Mouse (Mus musculus): ENCODE measurements around the gene 1110008P14Rik. TPM values are rescaled to one million over a fixed set of nuclear protein-coding genes. Genes with fewer than 3 reads are reported as not detected.

Gene 1110008P14Rik
- total RNA-seq (2017) = 2.1 and 6.5 TPM in 2 replicates

GRCm38 (mm10) chr2:32381775-32382223 is at the start of gene 1110008P14Rik:
TSS of gene 1110008P14Rik (minus strand) at chr2:32381938.
- ATAC-seq (replicated peaks; ENCODE audit: low read depth, poor library complexity, severe bottlenecking) = peak; percentile 94

DNA sequence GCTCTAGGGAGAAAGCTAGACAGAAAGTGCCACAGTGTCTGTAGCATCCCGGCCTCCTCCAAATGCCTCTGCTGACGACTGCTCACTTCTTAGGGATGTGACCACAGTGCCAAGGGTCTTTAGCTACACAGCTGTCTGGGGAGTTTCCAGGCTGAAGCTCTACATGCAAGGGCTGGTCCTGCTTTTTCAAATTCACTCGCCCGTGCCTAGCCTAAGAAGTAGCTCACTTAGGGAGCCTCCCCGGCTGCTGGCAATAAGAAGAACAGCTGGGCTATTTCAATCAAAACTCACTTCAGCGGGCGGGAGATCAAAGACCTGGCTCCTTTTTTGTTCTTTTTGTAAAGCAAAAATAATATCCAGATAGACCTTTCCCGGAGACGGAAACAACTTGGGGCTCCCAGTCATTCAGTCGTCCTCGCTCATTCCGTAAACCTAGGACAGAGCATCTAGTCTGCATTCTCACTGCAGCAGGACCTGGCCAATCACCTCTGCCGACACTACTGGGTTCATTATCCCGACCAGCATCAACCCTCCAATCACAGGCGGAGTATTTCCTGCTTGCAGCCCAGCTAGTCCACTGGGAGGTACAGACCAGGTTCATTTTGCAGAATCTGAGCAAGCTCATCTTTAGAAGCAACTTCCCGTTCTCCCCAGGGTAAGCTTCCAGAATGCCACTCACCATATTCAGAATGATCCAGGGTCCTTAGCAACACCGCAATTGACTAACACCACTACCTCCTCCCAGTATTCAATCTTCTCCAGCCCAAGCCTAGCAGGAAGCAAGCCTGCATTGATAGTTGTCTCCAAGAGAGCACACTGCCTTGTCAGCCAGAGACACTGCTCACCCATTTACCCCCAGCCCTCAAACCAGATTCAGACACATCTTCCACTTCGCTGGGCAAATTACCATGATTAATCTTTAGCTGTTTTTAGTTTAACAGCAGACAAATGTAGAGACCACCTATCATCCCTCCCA is 49.3 kb upstream of the 1110008P14Rik start:
- ATAC-seq (replicated peaks; ENCODE audit: low read depth, poor library complexity, severe bottlenecking) = no peak

GRCm38 (mm10) chr2:32429215-32429891 is 47.6 kb upstream of the 1110008P14Rik start:
- ATAC-seq (replicated peaks; ENCODE audit: low read depth, poor library complexity, severe bottlenecking) = no peak

DNA sequence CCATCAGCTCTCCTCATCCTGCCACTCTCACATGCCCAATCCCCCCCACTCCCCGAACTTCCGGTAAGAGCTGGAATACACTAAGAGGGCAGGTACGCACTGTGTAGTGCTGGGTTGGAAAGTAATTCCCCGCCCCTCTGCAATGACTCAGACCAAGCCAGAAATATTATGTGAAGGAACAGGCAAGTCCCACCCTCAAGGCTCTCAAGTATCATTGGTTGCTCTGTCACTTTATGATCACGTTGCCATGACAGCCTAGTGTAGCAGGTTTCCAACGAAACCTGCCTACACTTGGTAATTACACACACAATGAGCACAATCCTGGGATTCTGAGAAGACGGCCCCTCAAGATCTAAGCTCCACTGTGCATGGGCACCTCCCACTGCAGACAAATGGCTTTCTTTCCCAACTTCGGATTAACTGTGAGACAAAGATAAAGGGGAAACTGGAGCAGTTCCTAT is 46.6 kb upstream of the 1110008P14Rik start:
- ATAC-seq (replicated peaks; ENCODE audit: low read depth, poor library complexity, severe bottlenecking) = peak; percentile 48

DNA sequence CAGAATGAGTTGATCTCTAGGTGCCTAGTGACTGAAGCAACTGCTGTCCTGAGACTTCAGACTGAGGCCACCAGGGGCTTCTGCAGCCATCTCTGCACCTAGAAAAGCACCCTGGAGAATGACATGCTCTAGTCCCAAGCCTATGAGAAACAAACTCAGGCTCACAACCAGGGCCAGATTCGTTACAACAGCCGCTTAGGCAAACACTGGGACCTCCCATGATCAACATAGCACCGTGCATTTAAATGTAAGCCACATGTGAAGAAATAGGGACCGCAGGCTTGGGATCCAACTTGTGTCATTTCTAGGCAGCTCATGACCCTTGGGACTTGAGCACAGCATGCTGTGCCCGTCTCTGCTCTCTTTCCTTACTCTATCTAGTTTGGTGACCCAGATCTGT is 46.0 kb upstream of the 1110008P14Rik start:
- ATAC-seq (replicated peaks; ENCODE audit: low read depth, poor library complexity, severe bottlenecking) = no peak

- ATAC-seq (replicated peaks; ENCODE audit: low read depth, poor library complexity, severe bottlenecking) = no peak
Measured at GRCm38 (mm10) chr2:32426141-32426540, 44.4 kb upstream of the 1110008P14Rik start.

DNA sequence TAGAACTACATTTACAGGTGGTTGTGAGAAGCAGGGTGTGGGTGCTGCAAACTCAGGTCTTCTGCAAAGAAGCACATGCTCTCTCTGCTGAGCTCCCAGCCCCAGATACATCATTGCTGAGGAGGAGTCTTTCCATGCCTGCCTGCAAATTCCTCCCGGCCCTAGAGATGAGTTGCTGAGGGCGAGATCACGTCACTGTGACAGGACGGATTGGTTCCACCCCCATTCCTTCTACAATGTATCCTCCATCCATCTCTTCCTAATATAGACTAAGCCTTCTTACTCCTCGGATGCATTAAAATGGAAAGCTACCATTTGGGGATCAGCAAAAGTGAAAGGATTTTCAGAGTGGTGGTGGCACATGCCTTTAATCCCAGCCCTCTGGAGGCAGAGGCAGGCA is 43.8 kb upstream of the 1110008P14Rik start:
- ATAC-seq (replicated peaks; ENCODE audit: low read depth, poor library complexity, severe bottlenecking) = no peak

- ATAC-seq (replicated peaks; ENCODE audit: low read depth, poor library complexity, severe bottlenecking) = no peak
Measured at GRCm38 (mm10) chr2:32424796-32425195, 43.1 kb upstream of the 1110008P14Rik start.

GRCm38 (mm10) chr2:32423481-32424331 is 42.0 kb upstream of the 1110008P14Rik start:
- ATAC-seq (replicated peaks; ENCODE audit: low read depth, poor library complexity, severe bottlenecking) = peak; percentile 89

DNA sequence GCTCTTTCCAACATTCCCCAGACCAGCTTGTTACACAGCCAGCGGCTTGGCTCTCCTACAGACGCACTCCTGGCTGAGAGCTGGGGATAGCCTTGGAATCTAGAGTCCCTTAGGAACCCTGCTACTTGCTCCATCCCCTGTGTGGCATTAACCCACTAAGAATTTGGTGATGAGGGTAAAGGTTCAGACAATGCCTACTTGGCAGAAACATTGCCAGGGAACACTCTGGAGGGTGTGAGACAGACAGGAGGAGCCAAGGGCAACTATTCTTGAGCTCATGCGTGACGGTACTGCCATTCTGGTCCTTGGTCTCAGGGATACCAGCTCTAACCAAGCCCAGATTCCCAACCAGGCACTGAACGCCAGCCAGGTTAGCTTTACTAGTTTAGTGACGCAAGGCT is 40.1 kb upstream of the 1110008P14Rik start:
- no peak for ATAC-seq (replicated peaks; ENCODE audit: low read depth, poor library complexity, severe bottlenecking)

DNA sequence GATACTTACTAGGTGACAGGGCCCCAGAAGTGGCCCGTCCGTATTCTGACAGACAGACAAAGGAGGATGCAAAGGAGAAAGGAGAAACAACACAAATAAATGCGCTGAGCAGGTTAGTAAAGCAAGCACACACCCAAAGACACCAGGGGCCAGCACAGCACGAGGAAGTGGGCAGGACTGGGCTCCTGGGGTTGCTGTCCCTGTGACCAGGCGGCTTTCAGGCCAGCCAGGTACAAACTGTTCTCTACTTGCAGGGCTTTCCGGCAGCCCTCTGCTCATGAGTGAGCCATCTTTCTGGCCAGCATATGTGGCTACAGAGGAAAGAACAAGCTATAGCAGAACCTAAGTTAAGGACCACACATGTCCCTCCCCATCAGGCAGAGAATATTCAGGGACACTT is 38.9 kb upstream of the 1110008P14Rik start:
- no peak for ATAC-seq (replicated peaks; ENCODE audit: low read depth, poor library complexity, severe bottlenecking)

DNA sequence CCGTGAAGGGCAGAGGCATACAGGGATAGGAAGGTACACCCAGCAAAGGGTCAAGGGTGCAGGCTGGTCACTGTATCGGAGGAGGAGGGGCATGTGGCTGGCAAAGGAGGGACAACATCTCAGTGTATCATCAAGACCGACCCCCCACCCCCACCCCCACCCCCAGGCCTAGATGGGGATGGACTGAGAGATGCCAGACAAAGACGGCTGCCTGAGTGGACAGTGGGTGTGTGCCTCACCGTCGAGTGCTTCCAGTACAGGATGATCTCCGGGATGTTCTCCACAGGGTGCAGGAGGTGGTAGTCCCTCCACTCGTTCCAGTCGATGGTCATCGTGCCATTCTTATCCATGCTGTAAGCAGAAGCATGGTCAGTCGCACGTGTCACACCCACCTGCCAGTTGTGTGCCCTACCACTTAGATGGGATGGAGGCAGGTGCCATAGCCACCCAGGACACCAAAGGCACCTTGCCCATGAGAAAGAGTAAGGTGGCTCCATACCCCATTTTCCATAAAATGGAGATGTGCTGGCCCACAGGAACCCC is 38.4 kb upstream of the 1110008P14Rik start:
- ATAC-seq (replicated peaks; ENCODE audit: low read depth, poor library complexity, severe bottlenecking) = no peak

- ATAC-seq (replicated peaks; ENCODE audit: low read depth, poor library complexity, severe bottlenecking) = no peak
Measured at GRCm38 (mm10) chr2:32419359-32419758, 37.6 kb upstream of the 1110008P14Rik start.

- ATAC-seq (replicated peaks; ENCODE audit: low read depth, poor library complexity, severe bottlenecking) = no peak
Measured at GRCm38 (mm10) chr2:32418430-32419151, 36.9 kb upstream of the 1110008P14Rik start.

GRCm38 (mm10) chr2:32417486-32417885 is 35.7 kb upstream of the 1110008P14Rik start:
- no peak for ATAC-seq (replicated peaks; ENCODE audit: low read depth, poor library complexity, severe bottlenecking)

DNA sequence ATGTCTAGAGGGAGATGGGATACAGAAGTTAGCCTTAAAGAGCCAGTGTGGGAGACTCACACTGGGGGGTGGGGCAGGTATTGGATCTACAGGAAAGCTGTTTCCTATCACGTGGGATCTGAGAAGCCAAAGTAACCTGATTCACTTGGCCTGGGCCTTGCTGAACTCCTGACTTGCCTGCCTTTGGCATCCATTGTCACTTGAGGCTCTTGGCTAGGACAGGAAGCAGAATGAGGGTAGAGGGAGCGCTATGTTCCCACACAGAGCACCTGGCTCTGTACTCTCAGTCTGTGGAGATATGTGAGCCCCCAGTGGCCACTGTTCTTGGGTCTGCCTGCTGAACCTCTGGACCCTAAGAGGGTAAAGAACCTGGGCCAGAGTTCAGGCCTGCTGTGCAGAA is 34.8 kb upstream of the 1110008P14Rik start:
- no peak for ATAC-seq (replicated peaks; ENCODE audit: low read depth, poor library complexity, severe bottlenecking)

DNA sequence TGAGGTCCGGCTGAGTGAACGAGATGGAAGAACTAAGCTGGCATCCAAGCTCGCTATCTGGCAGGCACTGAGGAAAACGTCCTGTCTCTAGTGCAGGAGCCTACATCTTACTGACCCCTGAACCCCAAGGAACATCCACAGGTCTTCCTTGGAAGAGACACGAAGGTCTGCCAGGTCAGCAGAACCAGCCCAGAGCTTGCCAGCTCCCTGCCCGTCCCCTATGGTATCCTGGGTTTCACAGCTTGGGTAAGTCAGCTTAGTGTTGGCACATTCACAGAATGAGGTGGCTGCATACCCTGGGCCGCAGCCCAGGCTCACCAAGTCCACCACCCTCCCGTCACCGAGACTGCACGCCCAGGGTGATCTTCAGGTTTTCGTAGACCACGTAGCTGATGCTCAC is 34.1 kb upstream of the 1110008P14Rik start:
- no peak for ATAC-seq (replicated peaks; ENCODE audit: low read depth, poor library complexity, severe bottlenecking)

- ATAC-seq (replicated peaks; ENCODE audit: low read depth, poor library complexity, severe bottlenecking) = no peak
Measured at GRCm38 (mm10) chr2:32413936-32414335, 32.2 kb upstream of the 1110008P14Rik start.

Measured in common myeloid progenitor, adult 5-6 weeks (primary cell).